Mouse (Mus musculus) neutrophil, adult 5-6 weeks (primary cell): ENCODE data around the gene Mnd1. TPM values are rescaled to one million over a fixed set of nuclear protein-coding genes. Genes with fewer than 3 reads are reported as not detected.

ENCODE experiments used
- ATAC-seq: fragments of 151-379, 151-347 bp; 2 replicates; pipeline ENCODE4 v1.8.0; 2017; ENCODE audit warnings: mild to moderate bottlenecking, moderate TSS enrichment; ENCODE audit not compliant: insufficient number of reproducible peaks, poor library complexity, low FRiP score, severe bottlenecking; ENCODE audit errors: extremely low read depth
- total RNA-seq: library from RNA; stranded (forward); fragments of 200-1000 nt; gene quantifications from 2 replicates; pipeline ENCODE4 v1.2.3, GENCODE M21; 2017

Gene Mnd1
- total RNA-seq, 1 experiment from 2014 or later = 0.81 TPM

DNA sequence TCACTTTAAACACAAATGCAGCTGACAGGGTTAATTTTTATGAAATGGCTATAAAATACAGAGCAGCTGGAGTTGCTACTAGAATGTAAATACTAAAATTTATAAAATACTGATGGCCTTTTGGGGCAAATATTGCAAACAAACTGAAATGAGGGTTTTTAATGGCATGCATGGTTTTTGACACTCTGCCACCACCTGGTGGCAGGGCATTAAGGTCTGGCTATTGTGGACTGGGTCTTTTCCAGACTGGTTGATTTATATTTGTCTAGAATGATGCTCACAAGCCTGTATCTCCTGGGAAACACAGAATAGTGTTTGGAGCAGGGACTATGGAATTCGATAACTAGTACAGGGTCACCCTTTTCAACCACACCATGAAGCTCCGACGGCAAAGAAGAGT, 32.1 kb downstream of the Mnd1 start:
- ATAC-seq = peak; percentile 71; the same call in 1 of the 2 replicates

DNA sequence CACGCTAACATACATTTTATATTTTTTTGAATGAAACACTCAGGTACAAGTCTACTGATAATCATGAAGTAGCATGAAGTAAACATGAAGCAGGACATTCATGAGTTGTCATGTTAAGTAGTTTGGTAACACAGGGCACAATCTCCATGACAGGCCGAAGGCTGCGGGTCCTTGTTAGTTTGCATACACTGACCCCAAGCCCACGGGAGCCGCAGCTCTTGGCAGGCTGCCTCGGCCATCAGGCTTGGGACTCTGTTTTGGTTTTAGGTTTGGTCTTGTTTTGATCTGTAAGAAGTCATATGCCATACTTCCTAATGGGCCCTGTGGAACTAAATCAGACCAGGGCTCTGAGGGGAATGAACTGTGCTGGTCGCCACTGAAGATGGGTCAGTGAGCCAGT, 36.9 kb downstream of the Mnd1 start:
- no peak for ATAC-seq

DNA sequence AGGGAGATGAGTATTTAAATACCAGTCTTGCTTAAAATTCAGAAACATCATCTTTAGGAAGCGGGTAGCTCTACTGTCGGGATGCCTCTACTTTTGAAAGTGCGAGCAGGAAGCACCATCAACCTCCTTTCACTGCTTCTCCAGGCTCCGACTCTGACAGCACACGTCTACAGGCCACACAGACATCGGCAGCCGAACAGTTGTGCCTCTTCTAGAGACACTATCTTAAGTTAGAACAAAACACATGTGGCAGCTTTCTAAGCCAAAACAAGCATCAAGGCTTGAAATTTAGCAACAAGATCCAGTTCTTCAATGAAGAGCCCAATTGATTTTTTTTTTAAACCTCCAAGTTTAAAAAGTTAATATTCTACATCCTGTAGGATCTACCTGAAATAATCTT, 37.4 kb downstream of the Mnd1 start:
- no peak for ATAC-seq

DNA sequence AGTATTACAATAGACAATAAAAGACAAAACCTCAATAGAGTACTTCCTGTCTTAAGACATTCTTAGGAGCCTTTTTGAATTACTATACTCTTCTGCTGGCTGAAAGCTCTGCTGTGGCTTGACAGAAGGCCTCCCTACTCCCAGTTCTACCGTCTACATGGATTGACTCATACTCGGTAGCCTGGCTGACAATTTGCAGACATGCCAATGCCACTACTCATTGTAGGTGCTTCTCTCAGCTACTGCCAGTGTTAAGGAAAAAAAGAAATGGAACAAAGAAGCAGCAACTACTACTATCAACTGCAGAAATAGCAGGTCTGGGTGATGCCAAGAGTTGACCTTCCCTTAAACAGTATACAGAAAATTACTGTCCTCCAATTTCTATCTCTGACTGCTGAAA, 47.0 kb downstream of the Mnd1 start:
- ATAC-seq = no peak

DNA sequence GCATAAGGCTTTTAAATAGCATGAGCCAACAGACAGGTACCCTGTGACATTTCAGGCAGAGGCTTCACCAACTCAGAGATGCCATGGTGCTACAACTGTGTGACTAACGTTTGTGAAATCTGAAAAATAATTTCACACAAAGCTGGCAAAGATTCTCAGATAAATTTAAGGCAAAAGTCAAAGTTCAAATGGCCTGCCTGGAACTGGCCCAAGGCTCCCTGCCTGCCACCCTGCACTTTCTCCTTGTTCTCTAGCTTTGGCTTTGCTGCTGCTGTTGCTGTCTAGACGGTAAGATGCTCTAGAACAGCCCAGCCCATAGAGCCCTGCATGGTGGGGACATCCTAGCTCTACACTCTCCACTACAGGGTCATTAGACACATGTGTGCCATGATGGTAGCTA, 49.5 kb downstream of the Mnd1 start:
- no peak for ATAC-seq

DNA sequence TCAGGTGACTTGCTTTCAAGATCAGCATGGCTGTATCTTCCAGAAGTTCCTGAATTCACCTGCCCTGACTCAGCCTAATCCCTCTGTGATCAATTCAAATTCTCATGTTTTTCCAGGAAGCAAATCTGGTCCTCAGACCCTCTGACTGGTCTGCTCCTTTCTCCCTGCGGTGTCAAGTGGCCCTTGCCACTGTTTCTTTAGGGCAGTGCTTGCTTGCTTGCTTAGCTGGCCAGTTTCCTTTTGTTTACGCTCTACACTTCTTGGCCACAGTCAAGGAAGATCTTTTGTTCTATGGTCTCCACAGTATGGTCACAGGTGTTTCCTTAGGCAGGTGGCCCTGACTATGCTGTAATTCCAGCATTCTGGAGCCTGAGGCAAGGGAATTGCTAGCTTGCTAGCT, 52.0 kb downstream of the Mnd1 start:
- ATAC-seq = no peak

DNA sequence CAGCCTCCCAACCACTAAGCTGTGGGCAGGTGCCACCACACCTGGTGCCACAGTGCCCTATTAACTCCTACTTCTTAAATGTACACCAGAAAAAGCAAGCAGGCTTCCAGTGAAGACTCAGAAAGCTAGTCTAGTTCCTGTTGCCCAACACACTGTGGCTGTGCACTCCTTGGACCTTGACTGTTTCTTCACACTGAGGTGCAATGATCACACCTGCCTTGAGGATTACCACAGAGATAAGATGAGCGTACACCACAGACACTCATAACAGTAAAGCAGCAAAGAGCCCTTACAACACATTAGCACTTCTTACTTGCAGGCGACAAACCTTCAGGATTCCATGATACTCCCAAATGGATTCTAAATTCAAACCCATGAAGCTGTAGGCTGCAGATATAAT, 62.7 kb downstream of the Mnd1 start:
- ATAC-seq = 0 out of 2 replicates have a peak, but pooled peaks have one; percentile 30

DNA sequence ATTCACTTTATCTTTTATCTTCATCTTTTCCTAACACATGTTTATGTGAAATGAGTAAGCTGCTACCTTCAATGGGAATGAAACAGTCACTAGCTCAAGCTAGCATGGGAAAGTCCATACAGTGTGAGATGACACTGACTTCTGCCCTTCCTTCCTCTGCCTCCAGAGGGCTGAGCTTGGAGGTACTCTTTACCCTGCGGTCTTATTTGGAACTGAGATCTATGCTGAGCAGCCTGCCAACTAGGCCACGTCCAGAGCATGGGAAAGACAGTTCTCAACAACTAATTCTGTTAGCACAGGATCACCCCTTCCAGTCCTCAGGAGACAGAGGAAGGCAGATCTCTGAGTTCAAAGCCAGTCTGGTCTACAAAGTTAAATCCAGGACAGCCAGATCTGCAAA, 64.6 kb downstream of the Mnd1 start:
- peak; percentile 60 for ATAC-seq

DNA sequence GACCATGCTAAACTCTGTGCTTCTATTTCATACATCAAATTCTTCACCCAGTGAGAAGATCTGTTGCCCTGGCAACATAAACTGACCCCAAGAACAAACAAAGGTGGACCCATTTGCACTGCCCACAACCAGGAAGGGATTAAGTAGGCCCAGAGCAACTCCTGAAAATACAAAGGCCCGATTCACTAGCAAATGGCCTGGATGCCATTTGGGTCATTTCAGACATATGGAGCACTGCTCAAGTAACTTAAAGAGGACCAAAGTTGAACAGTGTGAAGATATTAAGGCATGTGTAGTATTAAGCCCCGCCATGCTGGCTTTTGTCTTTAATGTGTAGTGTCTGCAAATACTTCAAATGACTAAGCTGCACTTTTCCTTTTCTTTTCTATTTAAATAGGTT, 68.7 kb downstream of the Mnd1 start:
- ATAC-seq = no peak

DNA sequence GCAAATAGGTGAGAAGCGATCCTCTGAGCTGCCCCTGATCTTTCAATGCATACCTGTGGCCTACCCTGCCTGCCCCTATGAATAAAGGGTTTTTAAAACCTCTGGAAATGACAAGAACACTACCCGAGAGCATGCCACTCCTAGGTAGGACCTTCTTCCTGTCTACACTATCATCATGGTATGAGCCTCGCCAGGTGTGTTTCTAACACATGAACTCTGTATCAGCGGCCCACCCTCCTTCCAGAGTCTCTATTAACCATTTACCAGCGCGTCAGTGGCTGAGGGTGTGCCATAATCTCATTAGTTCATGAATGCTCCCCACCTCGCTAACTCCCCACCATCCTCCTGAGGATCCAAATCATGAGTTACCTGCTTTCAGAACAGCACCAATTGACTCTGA, 69.2 kb downstream of the Mnd1 start:
- ATAC-seq = no peak

DNA sequence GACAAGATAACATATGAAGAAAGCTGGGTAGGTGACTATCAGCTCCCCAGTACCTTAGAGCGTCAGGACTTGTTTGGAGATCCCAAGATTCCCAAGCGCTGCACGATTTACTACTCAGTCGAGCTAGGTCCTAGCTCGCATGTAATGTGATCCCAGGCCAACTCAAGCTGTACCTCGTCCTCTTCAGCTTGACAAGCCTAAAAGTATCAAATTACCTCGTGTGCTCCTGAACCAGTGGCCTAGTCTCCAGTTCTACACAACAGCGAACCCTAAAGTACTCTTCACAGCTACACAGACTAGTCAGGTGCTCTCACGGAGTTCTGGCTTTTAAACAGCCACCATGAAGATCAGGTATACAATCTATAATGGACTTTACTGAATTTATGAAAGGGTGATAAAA, 70.2 kb downstream of the Mnd1 start:
- no peak for ATAC-seq

DNA sequence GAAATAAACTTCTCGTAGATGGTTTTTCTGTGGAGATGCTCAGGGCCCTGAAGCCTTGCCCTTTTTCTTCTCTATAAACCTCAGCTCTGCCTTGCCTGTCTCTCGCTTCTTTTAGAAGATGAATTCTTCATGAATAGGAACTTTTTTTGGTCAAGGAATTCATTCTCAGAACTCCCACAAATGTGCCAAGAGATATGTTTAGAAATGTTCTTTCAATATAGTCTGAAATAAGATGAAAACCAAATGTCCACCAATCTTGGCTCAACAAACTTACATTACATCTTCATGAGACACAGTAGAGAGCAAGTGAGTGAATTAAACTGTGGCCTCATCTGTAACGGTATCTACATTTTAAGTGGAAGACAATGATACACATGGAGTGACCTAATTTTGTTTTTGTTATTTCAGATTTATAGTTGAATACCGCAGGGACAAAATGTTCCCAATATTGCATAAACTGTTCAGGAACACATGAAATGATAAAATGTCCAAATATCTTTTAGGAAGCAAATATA, 74.3 kb downstream of the Mnd1 start:
- no peak for ATAC-seq

DNA sequence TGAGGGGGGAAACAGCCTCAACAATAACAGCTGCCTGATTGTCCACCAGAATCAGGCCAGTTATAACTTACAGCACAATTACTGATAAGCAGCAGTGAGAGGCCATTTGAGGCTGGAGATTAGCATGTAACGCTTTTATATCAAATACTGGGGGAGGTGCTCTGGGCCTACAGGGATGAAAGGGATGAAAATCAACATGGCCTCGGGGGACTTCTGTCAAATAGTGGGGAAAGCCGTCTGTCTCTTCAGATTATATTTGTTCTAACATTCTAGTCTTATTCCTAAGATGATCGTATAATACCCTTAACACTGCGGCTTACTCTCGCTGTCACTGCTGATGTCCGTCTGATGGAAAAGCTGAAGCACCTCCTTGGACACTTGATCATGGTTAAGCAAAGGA, 75.5 kb downstream of the Mnd1 start:
- no peak for ATAC-seq

DNA sequence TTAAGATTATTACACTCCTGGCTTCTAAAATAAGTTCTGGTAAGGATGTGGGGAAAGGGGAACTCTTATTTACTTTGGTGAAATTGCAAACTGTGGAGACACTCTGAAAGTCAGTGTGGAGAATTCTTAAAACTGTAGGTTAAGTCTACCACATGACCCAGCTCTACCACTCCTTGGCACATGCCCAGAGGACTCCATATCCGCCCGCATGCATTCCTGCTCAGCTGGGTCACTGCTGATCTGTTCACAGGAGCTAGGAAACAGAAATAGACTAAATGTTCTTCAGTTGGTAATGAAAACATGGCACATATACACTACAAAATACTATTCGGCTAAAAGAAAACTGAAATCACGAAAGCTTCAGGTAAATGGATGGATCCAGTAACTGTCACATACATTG, 78.1 kb downstream of the Mnd1 start:
- no peak for ATAC-seq

DNA sequence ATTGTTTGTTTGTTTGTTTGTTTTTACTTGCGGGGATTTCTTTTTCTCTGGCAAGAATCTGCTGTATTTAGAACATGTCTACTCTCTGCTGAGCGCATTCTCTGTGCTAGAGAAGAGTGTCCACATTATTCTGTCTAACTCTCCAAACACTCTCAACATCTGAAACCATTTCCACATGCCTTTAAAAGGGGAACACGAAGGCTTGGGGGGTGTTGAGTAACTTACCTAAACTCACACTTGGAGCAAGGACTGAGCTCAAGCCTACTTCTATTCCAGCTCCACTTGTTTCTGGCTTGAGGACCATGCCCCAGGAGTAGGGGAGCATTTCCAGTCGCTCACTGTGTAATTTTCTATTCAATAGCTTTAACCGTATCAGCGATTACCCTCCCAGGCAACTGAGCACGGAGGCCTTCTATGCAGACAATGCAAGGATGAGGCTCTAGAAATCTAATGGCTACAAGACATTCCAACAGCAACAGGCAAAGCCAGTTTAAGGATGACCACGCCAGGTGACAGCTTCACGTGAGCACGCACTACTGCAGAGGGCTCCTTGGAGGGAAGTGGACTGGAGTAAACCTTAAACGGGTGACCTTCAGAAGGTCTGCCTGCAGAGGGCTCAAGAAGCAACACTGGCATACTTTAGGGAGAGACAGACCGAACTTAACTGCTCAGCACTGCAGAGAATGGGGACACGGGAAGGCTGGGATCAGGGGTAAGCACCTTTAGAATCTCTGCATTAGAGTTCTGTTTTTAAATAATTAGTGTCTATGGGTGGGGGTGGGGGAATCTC, 78.8 kb downstream of the Mnd1 start:
- ATAC-seq = no peak

DNA sequence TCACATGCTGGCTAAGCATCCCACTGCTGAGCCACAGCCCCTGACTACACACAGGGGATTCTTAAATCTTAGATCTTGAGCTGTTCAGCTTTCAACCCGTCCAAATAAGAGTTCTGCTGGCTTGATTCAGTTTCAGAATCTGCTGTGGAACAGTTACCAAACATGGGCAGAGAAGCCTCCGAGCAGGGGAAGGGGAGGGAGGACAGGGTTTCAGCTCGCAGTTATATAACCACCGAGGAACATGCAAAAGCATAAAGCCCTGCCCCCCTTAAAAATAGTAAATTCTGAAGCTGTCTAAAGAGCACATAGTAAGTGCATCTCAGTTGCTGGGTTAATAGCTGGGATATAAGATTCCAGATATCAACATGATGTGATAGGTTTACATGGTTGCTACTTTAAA, 80.1 kb downstream of the Mnd1 start:
- no peak for ATAC-seq

DNA sequence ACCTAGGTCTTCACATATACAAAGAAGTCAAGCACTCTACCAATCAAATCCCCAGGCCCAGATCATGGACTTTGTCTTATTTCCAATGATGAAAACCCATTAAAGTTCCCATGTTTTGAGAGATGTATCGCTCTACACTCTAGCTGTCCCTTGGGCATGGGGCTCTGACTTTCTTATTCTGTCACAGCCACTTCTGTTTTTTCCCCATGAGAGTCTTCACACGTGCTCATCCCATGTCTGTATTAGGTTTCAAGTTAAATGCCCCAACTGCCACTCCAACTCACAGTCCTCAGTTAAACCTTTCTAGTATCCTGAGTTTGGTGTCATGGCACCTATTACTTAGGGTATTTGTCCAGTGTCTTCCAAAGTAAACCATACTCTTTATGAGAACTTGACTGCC, 80.8 kb downstream of the Mnd1 start:
- no peak for ATAC-seq

DNA sequence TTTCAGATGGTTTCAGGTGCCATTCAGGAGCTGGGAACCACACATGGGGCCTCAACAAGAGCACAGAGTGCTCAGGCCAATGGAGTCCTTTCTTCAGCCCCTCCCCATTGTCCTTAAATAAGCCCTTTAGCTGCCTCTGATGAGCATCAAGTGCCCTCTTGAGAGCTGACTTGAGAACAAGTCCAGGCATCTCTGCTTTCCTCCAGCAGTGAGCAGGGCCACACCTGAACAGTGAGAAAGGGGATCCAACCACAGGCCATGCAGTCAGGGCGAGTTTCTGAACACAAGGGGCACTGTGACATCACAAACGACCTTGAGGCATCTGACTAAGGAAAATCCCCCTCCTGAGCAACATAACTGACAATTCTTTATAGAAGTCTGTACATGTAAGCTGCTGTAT, 83.9 kb downstream of the Mnd1 start:
- peak; percentile 47; the same call in 1 of the 2 replicates for ATAC-seq

DNA sequence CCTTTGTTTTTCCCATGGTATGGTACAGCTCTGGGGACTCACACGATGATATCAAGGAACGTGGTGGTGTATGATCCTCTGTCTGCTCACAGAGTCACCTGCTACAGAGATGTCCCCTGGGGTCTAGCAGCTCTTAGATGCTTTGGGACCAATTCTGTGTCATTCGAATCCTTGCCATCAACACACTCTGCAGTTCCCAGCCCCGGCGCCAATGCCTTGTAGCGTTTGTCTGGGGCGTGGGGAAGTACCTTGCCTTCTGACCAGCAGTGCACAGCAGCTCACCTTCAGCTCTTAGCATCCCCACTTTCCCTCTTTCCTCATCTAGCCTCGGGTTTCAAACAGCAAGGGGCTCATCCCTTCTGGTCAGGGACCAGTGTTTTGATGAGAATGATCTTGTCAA, 84.8 kb downstream of the Mnd1 start:
- ATAC-seq = no peak

DNA sequence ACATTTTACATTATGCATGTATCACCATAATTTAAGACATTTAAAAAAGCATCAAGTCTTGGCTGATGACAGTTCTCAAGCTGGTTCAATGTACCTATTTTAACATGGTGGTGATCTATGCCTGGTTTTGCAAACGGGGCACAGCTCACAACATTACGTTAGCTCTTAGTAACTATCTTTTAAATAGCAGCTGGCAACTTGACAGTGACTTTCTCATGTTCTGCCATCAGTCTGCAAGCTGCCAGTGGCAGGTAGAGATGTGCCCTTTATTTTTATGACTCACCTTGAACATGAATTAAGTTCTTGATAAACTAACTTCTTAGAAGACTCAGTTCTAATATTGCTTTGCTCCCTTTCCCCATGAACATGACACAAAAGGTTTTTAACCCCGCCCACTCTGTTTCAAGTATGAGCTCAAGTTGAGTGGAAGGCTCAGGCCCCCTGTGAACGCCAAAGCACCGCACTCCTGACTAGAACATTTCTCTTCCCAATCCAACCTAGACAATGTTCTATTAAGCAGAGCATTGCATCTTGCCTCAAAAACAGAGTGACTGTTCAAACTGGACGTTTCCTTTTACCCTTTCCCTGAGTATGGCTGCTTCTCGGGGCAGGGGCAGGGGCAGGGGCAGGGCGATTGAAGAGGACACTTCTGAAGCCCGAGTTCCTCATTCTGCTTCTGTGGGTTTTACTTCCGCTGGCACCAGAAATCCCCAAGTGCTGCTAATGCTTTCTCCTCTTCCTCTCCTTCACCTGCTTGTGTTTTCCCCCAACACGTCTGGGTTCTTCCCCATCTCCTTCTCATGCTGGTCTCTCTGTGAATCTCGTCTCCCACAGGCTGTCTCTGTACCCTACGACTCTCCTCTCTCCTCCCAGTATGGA, 86.5 kb downstream of the Mnd1 start:
- ATAC-seq = peak; percentile 71
